Mouse (Mus musculus) MEL (cell line): Measurements from ENCODE around the gene Nme7. TPM values are rescaled to one million over a fixed set of nuclear protein-coding genes. Genes with fewer than 3 reads are reported as not detected.

Experiments used
- DNase-seq: peaks from one replicate; pipeline ENCODE4 v3.0.0; 2011; ENCODE audit warnings: low read depth, low spot score
- H3K27ac ChIP-seq: 2 replicates; pipeline ENCODE4 v1.5.1; 2012; ENCODE audit warnings: low read depth, mild to moderate bottlenecking, control low read depth, low read length, moderate library complexity; ENCODE audit not compliant: control insufficient read depth
- H3K27me3 ChIP-seq, 2 experiments: fragments of 150-350 bp in 1 of 2; sonication (generic) in 1 of 2; 2 replicates each; pipeline ENCODE4 v1.6.1; 2012; ENCODE audit warnings: low read length in 2 of 2, mild to moderate bottlenecking in 2 of 2, improper control_type of control experiment in 1 of 2, moderate library complexity in 1 of 2; ENCODE audit not compliant: insufficient read depth in 2 of 2, control insufficient read depth in 1 of 2
- H3K36me3 ChIP-seq, 2 experiments: 2 replicates each; pipeline ENCODE4 v1.6.1; 2012 to 2014; ENCODE audit warnings: low read length in 2 of 2, improper control_type of control experiment in 1 of 2, inconsistent platforms in 1 of 2, mild to moderate bottlenecking in 1 of 2; ENCODE audit not compliant: insufficient read depth in 2 of 2, control insufficient read depth in 1 of 2
- H3K4me1 ChIP-seq, 2 experiments: fragments of 150-350 bp in 1 of 2; sonication (generic) in 1 of 2; 2 replicates each; pipeline ENCODE4 v1.6.1; 2012; ENCODE audit warnings: low read length in 2 of 2, improper control_type of control experiment in 1 of 2, mild to moderate bottlenecking in 1 of 2; ENCODE audit not compliant: insufficient read depth in 2 of 2, control insufficient read depth in 1 of 2
- H3K4me3 ChIP-seq, 2 experiments: fragments of 150-350 bp in 1 of 2; sonication (generic) in 1 of 2; 2 replicates each; pipeline ENCODE4 v1.5.1; 2012; ENCODE audit warnings: low read depth in 2 of 2, low read length in 2 of 2, mild to moderate bottlenecking in 2 of 2, moderate library complexity in 2 of 2, control low read depth in 1 of 2, improper control_type of control experiment in 1 of 2; ENCODE audit not compliant: control insufficient read depth in 1 of 2, insufficient read depth in 1 of 2
- H3K79me2 ChIP-seq: 2 replicates; pipeline ENCODE4 v1.6.1; 2012; ENCODE audit warnings: mild to moderate bottlenecking, low read length, moderate library complexity; ENCODE audit not compliant: control insufficient read depth, poor library complexity, insufficient read depth
- H3K9ac ChIP-seq: 2 replicates; pipeline ENCODE4 v1.6.1; 2012; ENCODE audit warnings: low read depth, mild to moderate bottlenecking, control low read depth, low read length, moderate library complexity; ENCODE audit not compliant: control insufficient read depth, poor library complexity, severe bottlenecking
- H3K9me3 ChIP-seq: fragments of 150-350 bp; sonication (generic); replicated peaks from 2 replicates; pipeline ENCODE4 v1.6.1; 2012; ENCODE audit warnings: mild to moderate bottlenecking, low read length, improper control_type of control experiment, moderate library complexity; ENCODE audit not compliant: insufficient read depth
- BHLHE40 ChIP-seq: IDR thresholded peaks from 2 replicates; pipeline ENCODE4 v1.6.1; 2012; ENCODE audit warnings: low read depth, mild to moderate bottlenecking, inconsistent platforms, low read length, improper control_type of control experiment, borderline replicate concordance
- ELF1 ChIP-seq: IDR thresholded peaks from 2 replicates; pipeline ENCODE4 v1.6.1; 2014; ENCODE audit warnings: low read depth, mild to moderate bottlenecking, inconsistent platforms, low read length, improper control_type of control experiment, moderate library complexity
- EP300 ChIP-seq, 2 experiments: IDR thresholded peaks; 2 replicates each; pipeline ENCODE4 v1.6.1; 2011; ENCODE audit warnings: improper control_type of control experiment in 2 of 2, low read length in 2 of 2, low read depth in 1 of 2, mild to moderate bottlenecking in 1 of 2
- ETS1 ChIP-seq: IDR thresholded peaks from 2 replicates; pipeline ENCODE4 v1.6.1; 2012; ENCODE audit warnings: low read depth, mild to moderate bottlenecking, inconsistent platforms, low read length, improper control_type of control experiment, moderate library complexity
- GABPA ChIP-seq: IDR thresholded peaks from 2 replicates; pipeline ENCODE4 v1.6.1; 2012; ENCODE audit warnings: low read depth, mild to moderate bottlenecking, inconsistent platforms, low read length, improper control_type of control experiment, moderate library complexity
- GATA1 ChIP-seq: IDR thresholded peaks from 2 replicates; pipeline ENCODE4 v1.6.1; 2011; ENCODE audit warnings: low read depth, low read length, improper control_type of control experiment
- JUND ChIP-seq: IDR thresholded peaks from 2 replicates; pipeline ENCODE4 v1.6.1; 2011; ENCODE audit warnings: low read depth, mild to moderate bottlenecking, improper control_type of control experiment, low read length
- MEF2A ChIP-seq: IDR thresholded peaks from 2 replicates; pipeline ENCODE4 v1.6.1; 2014; ENCODE audit warnings: low read depth, mild to moderate bottlenecking, inconsistent platforms, low read length, improper control_type of control experiment; ENCODE audit not compliant: poor library complexity, insufficient replicate concordance, severe bottlenecking; ENCODE audit errors: extremely low read depth
- MYC ChIP-seq: IDR thresholded peaks from 2 replicates; pipeline ENCODE4 v1.6.1; 2011; ENCODE audit warnings: low read depth, mild to moderate bottlenecking, low read length, improper control_type of control experiment, moderate library complexity
- NRF1 ChIP-seq: IDR thresholded peaks from 2 replicates; pipeline ENCODE4 v1.6.1; 2014; ENCODE audit warnings: low read depth, mild to moderate bottlenecking, inconsistent platforms, low read length, improper control_type of control experiment, moderate library complexity; ENCODE audit not compliant: poor library complexity, insufficient read depth, severe bottlenecking
- POLR2A ChIP-seq, 2 experiments: IDR thresholded peaks; 2 replicates each; pipeline ENCODE4 v1.6.1; 2011 to 2012; ENCODE audit warnings: low read length in 2 of 2, mild to moderate bottlenecking in 2 of 2, control low read depth in 1 of 2, improper control_type of control experiment in 1 of 2, low read depth in 1 of 2, moderate library complexity in 1 of 2; ENCODE audit not compliant: control insufficient read depth in 1 of 2, insufficient read depth in 1 of 2, poor library complexity in 1 of 2
- RAD21 ChIP-seq: IDR thresholded peaks from 2 replicates; pipeline ENCODE4 v1.6.1; 2011; ENCODE audit warnings: mild to moderate bottlenecking, low read depth, low read length, improper control_type of control experiment
- RCOR1 ChIP-seq: IDR thresholded peaks from 2 replicates; pipeline ENCODE4 v1.6.1; 2012; ENCODE audit warnings: low read depth, mild to moderate bottlenecking, inconsistent platforms, low read length, improper control_type of control experiment
- TCF12 ChIP-seq: IDR thresholded peaks from 2 replicates; pipeline ENCODE4 v1.6.1; 2014; ENCODE audit warnings: low read depth, mild to moderate bottlenecking, inconsistent platforms, low read length, improper control_type of control experiment, moderate library complexity
- UBTF ChIP-seq: IDR thresholded peaks from 2 replicates; pipeline ENCODE4 v1.6.1; 2012; ENCODE audit warnings: low read depth, mild to moderate bottlenecking, inconsistent platforms, low read length, improper control_type of control experiment, moderate library complexity, borderline replicate concordance; ENCODE audit not compliant: insufficient read depth
- ZC3H11A ChIP-seq: IDR thresholded peaks from 2 replicates; pipeline ENCODE4 v1.6.1; 2012; ENCODE audit warnings: low read depth, mild to moderate bottlenecking, inconsistent platforms, low read length, improper control_type of control experiment
- polyA plus RNA-seq, 2 experiments: library from polyadenylated mRNA; stranded (reverse) in 1 of 2; unstranded in 1 of 2; fragments of >175 nt in 1 of 2; fragments of >200 nt in 1 of 2; gene quantifications; 2 replicates each; pipeline versions ENCODE4 v1.2.1 to v1.2.4; 2012; ENCODE audit warnings: low replicate concordance in 2 of 2, low read depth in 1 of 2; ENCODE audit not compliant: insufficient read length in 2 of 2, insufficient read depth in 1 of 2, missing spikeins in 1 of 2
- total RNA-seq: library from RNA; depleted of rRNA; stranded (reverse); fragments of 300-350 nt; gene quantifications from 2 replicates; pipeline ENCODE4 v1.2.3, GENCODE M21; 2012

Gene Nme7
- total and polyA plus RNA-seq, 3 experiments, result 23.2 to 27.6 TPM; not detected in 1

DNA sequence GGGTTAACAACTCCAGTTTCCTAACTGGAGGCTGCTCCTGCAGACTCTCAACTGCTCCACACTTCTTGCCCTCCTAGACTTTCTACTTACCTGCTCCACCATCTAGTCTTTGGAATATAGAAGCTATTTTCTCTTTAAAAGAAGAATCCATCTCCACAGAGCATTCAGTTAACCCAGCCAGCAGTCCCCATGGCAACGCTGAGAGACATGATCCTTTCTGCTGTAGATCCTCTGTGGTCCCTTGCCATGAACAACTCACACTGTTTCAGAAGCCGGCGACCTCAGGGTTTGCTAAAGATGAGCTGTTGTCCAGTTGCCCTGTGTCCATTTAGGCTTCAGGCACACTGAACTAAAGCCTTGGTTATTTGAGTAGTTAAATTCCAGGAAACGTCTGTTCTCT is 172.0 kb downstream of the Nme7 start:
- Histone ChIP-seq H3K79me2 (no peaks in the 10 kb centered on the region), H3K9ac (no peak overlapping the region), H3K27me3 (no peaks in the 10 kb centered on the region), H3K27ac (no peak overlapping the region), H3K4me3 (no peak overlapping the region), H3K9me3 (no peaks in the 10 kb centered on the region), H3K4me1 (no peaks in the 10 kb centered on the region), H3K36me3 (no peaks in the 10 kb centered on the region)
- no peak for DNase-seq
- TF ChIP-seq ETS1, result no peak
- no peak for TF ChIP-seq ELF1
- TF ChIP-seq GABPA, result no peak

DNA sequence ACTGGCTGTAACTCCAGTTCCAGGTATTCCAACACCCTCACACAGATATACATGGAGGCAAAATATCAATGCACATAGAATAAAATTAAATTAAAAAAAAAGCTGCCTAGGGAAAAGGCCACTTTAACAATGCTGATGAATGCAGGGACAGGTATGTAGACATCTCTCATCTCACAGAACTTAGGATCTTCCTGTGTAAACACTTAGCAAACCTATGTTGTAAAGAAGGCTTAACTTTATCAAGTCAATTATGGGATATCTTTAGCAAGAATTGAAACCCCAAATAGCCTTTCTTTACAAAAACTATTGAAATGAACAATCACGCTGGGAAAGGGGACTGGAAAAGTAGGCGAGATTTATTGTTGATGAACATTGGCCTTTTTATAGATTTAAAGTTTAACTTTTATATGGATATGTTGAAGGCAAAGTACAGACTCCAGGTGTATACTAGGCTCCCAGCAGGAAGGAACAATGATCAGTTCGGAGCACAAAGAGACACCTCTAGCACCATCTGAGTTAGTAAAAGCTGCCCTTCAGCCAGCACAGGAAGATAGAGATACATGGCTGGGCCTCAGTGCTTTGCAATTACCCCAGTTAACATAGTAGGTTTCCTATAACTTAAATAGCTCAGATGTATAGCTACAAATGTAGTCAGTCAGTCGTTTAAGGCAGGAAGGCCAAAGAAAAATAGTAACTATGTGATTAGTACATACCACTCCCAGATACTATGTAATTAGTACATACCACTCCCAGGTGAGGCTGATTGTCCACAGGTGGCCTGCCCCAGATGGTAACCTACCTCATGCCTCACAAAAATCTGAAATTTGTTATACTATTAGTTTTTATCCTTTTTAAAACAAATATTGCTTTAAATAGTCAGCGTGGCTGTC is 177.1 kb downstream of the Nme7 start:
- Histone ChIP-seq H3K4me1 (no peaks in the 10 kb centered on the region), H3K27me3 (no peaks in the 10 kb centered on the region), H3K36me3 (no peaks in the 10 kb centered on the region), H3K4me3 (no peak overlapping the region), H3K9ac (no peak overlapping the region), H3K27ac (no peak overlapping the region), H3K79me2 (no peaks in the 10 kb centered on the region), H3K9me3 (no peaks in the 10 kb centered on the region)
- no peak for TF ChIP-seq BHLHE40
- TF ChIP-seq RAD21, result no peak
- no peak for TF ChIP-seq ZC3H11A
- TF ChIP-seq MEF2A, result no peak
- no peak for TF ChIP-seq TCF12
- DNase-seq, result no peak

DNA sequence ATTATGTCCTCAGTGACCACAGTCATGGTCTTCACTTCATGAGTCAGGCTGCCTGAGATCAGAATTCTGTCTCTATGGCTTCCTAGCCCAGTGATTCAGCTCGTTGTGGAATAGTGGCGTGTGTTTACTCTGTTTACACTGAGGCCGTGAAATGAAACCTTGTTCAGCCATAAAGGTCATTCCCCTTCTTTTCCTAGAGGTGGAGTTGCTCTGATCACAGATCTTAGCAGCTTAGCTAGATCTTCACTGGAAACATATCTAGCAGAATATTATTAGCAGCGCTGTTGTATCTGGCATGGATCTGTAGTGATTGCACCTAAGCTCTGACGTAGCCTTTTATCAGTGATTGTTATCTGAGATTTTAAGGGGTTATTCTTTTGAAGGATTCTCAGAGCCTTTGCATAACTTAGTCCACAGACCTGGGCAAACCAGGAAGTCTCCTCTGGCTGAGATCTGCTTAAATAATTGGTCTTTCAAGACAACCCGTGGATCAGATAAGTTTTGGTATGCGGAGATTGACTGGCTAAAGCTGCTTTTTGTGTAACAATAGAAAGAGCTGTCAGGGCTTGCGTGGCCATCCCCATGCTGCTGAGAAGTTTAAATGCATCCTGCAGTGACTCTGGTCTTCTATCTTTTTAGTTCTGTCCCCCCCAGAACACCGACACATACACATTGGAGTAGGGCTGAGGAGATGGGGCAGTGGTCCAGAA is 177.9 kb downstream of the Nme7 start:
- Histone ChIP-seq H3K27ac (no peak overlapping the region), H3K9me3 (no peaks in the 10 kb centered on the region), H3K79me2 (no peaks in the 10 kb centered on the region), H3K4me3 (no peak overlapping the region), H3K36me3 (no peaks in the 10 kb centered on the region)
- no peak for DNase-seq
- TF ChIP-seq RCOR1 (no peak), GATA1 (no peak), POLR2A (IDR thresholded peaks at IDR 0.05; ENCODE audit: control insufficient read depth in 1 of 2, insufficient read depth in 1 of 2, low read depth in 1 of 2, low read length in 2 of 2, poor library complexity in 1 of 2) (no peak), EP300 (IDR thresholded peaks at IDR 0.05; ENCODE audit: low read depth in 1 of 2, low read length in 2 of 2) (no peak), MYC (no peak), UBTF (no peak), NRF1 (no peak), JUND (no peak), RAD21 (no peak)
- TF ChIP-seq, all 39 proteins: peak for 0
- no peaks in the 10 kb centered on the region for H3K27me3 ChIP-seq
- no peaks in the 10 kb centered on the region for H3K4me1 ChIP-seq
- H3K9ac ChIP-seq, result no peak overlapping the region
